Mouse (Mus musculus) small intestine, adult 2 months (tissue): ENCODE results near the gene Lonp1.

Experiments
- CTCF ChIP-seq: fragments of 200-500 bp; IDR thresholded peaks from 2 replicates; pipeline ENCODE4 v1.5.1; 2012; ENCODE audit warnings: low read depth, mild to moderate bottlenecking, control low read depth, inconsistent platforms, low read length, moderate library complexity, mixed read lengths; ENCODE audit not compliant: insufficient replicate concordance, insufficient read length; ENCODE audit errors: extremely low read depth
- POLR2A ChIP-seq: fragments of 200-500 bp; IDR thresholded peaks from 2 replicates; pipeline ENCODE4 v1.6.1; 2012; ENCODE audit warnings: low read depth, mild to moderate bottlenecking, control low read depth, inconsistent platforms, low read length, moderate library complexity

DNA sequence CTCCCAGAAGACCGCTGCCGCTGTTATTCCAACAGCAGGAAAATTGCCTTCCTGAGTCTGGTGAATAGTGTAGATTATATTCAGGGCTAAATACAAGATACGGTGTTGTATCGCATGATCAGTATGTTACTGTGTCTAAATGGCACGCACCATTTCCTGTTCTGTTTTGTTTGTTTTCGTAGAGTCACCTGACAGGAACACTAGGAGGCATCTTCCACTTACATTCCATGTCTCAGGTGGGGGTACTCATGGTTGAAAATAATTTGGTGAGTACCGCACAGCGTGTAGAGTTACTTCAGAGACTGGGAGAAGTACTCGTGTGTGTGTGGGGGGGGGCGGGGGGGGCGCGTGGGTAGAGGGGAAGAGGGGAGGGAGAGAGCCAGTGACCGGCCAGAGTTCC, 20.9 kb upstream of the Lonp1 start:
- TF ChIP-seq POLR2A (no peak), CTCF (no peak)
